Mouse (Mus musculus) CH12F3 (cell line): ENCODE data around the gene Zfp704.

Source experiments
- in situ Hi-C: fragments of 300-500 bp; cut with MboI; formaldehyde crosslinking; loops from 2 replicates; pipeline ENCODE4 v1.14.3; 2020; ENCODE audit warnings: low sequenced_read_pairs

The Zfp704 gene

DNA sequence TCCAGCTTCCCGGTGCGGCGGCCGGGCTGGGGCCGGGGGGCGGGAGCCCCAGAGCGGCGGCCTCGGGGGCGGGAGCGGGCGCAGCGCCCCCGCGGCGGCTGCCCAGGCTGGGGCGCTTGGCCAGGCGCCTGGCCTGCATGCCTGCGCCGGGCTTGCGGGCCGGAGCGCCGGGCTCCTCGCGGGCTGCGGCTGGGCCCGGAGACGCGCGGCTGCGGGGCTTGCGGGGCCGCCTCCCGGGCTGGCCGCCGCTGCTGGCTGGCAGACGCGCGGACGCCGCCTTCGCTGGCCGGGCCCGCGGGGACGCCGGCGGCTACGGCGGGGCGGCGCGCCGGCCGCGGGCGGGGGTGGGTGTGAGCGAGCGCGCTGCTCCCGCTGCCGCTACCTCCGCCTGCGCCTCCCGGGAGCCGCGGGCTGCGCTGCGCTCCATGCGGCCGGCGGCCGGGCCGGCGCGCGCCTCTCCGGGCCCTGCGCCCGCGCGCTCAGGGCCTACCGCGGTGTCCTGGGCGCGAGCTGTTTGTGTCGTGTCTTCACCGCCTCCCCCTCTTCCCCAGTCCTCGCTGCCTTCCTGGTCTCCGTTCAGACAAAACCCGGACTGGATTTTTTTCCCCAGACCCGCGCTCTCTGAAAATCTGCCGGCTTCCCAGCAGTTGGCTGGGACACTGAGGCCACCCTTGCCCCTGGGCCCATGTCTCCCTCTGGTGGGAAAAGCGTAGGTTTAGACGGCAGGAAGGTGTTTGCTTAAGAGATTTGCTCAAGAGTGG lies at the start of gene Zfp704:
TSS of gene Zfp704 (minus strand) at position 505 of the 761 bp plus-strand sequence.
- in situ Hi-C loops = no loop called here

DNA sequence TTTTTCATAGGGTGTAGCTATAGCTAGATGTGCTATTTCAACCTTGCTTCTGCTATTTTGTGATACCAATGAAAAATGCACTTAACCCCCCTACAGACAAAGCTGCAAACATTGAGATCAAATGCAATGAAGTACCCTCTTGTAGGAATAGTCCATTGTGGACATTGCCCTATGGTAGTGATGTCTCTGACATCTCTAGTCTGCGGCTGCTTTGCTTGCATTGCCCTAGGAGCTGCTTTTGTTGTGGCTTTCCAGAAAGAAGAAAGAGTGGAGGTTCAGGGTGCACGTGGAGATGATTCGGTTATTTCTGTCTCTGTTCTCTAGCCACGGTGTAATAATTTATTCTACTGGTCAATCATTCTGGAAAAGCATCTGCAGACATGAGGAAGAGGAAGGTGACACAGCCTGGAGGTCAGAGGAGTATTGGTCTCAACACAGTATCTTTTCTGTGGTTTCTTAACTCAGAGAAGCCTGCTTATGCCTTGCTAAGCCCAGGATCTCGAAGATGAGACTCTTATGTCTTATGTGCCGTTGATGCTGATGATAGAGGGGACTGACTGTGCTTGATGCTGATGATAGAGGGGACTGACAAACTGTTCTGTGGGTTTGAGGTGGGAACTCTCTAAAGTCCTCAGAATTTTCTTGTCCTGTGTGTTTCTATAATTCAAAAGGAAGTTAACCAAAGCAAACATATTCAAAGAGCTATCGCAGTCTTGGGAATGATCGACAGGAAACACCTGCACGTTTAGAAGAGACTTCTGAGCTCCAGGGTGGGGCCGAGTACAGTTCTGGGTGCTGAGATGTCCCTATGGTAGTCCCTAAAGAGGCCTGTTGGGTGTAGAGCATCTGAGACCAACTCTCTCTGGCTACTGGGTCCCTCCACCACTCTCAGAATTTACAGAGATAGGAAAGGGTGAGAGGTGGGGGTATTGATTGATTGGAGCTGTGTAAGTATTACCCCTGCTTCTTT lies 23.4 kb upstream of the Zfp704 start:
- in situ Hi-C loops = no loop called here

DNA sequence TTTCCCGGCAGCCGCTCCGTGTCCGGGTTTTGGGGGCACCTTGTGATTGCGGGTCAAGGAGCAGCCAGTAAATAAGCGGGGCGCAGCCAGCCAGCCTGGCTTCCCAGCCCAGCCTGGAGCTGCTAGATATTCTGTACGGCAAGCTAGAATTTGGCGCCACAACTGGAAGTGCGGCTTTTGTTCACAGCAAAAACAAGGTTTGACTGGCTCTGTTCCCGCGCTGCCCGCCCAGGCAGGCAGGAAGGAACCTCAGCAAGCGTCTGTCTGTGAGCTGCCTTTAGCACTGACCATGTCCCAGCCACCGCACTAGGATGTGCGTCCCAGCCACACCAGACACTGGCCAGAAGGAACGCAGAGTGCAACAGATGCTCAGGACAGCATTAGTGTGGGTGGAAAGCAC lies 20.1 kb upstream of the Zfp704 start:
- in situ Hi-C loops = no loop called here

DNA sequence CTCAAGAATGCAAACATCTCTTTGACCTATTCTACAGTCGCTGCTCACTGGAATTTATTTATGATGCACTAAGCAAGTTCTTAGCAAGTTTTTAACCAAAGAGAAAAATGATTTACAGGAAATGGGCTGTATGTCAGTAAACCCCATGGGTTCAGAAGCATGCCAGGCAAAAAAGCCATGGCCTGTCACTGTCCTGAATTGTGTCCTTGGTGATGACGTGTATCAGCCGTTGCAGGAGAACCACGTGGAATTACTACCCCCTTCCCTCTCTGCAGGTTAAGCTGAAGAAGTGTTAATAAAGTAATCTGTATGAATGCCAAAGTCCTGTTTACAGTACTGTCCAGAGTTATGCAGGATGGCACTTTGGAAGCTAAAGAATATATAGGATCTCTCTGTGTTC lies 18.2 kb upstream of the Zfp704 start:
- in situ Hi-C loops = no loop called here

DNA sequence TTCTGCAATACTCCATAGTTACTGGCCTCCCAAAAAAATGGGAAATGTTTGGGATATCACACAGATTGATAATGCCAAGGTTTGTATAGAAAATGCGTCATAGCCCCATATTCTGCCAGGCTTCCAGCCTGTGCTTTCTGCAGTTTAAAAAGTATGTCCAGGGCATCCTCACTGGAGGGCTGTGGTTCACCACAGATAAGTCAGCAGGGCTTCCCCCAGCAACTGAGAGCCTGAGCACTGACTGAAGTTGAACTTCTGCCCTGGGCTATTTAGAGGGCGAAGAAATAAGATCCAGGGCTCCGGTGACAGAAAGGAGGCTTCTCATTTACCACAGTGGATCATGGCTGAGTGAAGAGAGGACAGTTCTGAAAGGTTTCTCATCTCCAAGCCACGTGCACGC lies 16.3 kb upstream of the Zfp704 start:
- in situ Hi-C loops = no loop called here

DNA sequence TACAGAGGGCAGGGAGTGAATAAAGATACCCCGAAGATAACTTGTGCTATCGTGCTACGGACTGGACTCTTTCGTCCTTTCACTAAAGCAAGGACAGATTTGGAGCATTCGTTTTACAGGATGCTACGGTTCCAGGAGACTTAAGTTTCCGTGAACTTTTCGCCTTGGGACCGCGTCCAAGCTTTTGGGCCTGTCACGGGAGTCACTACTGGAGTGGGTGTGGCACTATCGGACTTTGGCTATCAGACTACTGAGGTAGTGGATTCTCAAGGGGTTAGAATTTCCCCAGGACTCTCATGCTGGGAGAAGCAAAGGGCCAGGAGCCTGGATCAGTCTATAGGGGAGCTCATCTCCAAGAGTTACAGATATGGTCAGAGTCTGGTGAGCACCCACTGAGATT lies 10.7 kb upstream of the Zfp704 start:
- in situ Hi-C loops = no loop called here

DNA sequence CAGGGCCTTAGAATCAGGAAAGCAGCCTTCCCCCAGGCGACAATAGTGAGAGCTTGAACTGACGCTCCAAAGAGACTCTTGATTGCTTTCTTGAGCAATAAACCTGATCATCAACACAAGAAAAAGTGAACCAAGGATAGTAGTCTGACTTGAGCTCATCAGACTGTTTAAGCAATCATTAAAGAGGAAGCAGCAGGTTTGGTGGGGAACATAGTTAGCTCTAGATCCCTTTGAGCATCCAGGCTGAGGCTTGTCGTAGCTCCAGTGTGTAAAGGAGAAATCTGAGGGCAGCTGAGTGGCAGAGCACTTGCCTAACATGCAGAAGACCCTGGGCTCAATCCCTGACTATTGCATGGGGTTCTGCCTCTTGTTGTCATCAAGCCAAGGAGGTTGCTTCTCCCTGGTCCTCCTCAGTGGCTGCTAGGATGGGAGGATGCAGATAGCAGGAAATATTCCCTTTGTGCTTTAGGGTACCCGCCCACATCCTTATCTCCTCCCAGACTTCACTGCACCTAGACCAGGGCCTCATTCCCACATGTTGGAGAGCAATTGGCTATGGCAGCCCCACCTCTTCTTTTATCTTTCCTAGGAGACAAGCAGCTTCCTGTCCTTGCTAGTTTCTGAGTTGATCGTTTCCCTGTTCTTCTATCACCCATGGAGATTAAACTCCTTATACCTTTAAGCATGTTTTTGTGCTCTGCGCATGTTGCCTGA lies 9.8 kb upstream of the Zfp704 start:
- in situ Hi-C loops = no loop called here

DNA sequence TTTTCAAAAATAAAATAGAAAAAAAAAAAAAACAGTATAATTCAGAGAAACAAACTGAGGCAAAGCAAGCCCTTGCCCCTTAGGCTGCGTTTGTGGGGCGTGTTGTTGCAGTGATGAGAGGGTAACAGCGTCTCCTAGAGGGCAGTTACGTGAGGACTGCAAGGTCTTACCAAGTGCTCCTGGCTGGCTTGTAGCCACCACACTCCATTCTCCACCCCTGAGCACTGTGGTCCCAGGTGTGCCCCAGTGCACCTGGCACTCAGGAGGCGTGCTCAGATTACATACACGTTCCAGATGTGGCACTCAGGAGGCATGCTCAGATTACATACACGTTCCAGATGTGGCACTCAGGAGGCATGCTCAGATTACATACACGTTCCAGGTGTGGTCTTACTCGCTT lies 7.2 kb upstream of the Zfp704 start:
- in situ Hi-C loops = no loop called here

DNA sequence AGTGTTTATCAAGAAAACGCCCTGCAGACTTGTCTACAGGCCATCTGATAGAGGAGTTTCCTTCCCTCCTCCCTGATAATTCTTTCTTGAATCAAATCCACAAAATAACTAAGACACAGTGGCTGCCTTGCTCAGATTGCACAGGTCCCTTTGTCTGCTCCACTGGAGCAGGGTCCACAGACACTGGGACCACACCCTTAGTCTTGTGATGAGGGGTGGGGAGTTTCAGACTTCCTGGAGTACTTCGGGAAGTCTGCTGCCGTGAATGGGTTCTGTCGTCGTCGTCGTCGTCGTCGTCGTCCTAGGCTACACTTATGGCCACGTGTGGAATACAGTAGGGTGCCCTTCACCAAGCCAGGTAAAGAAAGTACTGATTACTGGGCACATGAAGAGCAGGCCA lies 4.8 kb upstream of the Zfp704 start:
- in situ Hi-C loops = no loop called here

DNA sequence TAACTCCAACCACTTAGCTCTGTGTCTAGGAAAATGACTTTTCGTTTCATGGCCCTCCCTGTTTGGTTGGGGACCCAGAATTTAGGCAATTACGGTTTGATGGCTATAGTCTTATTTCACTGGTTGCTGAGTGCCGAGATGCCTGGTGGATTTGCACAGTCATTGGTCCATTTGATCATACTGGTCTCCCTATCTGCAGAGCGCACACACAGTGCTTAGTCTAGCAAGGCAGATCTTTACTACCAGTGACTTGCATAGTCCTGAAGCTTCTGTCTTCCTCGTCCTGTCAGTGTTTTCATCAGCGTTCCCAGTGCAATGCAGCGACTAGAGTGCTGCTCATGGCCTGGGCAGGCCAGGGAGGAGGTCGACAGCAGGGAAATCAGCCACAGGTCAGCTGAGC lies 4.1 kb upstream of the Zfp704 start:
- in situ Hi-C loops = no loop called here

DNA sequence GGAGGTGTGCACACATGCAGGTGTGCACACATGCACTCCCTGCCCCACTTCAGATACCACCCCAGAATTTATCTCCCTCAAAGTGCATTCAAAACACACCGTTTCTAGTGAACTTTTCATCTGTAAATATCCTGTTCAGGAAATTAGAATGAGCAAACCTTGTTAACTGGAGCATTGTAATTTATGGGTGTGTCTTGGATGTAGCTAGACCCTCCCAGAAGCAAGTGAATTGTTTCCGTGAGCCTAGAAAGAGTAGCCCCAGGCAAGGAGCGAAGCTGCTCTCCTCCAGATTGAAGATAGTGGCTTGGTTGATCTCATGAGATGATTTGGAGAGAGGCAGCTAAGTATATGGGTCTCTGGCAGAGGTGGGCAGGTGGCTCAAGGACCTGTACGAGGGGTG lies 1.3 kb upstream of the Zfp704 start:
- in situ Hi-C loops = no loop called here

DNA sequence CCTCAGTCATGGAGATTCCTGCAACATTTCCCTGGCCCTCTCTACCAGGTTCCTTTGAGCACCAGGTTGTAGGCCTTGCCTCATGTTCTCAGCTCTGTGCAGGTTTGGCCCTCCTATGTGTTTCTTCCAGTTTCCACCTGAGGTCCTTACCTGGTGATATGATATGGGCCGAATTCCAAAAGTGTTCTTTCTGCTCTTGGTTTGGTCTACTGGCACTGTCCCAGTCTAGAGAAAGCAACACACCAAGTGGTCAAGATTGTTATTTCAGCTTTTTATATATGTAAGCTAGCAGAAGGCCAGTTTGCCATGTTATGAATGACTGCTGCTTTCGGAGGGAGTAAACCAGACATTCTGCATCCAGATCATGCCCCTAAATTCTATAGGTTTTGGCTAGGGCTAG lies 541 bp upstream of the Zfp704 start:
- in situ Hi-C loops = no loop called here

DNA sequence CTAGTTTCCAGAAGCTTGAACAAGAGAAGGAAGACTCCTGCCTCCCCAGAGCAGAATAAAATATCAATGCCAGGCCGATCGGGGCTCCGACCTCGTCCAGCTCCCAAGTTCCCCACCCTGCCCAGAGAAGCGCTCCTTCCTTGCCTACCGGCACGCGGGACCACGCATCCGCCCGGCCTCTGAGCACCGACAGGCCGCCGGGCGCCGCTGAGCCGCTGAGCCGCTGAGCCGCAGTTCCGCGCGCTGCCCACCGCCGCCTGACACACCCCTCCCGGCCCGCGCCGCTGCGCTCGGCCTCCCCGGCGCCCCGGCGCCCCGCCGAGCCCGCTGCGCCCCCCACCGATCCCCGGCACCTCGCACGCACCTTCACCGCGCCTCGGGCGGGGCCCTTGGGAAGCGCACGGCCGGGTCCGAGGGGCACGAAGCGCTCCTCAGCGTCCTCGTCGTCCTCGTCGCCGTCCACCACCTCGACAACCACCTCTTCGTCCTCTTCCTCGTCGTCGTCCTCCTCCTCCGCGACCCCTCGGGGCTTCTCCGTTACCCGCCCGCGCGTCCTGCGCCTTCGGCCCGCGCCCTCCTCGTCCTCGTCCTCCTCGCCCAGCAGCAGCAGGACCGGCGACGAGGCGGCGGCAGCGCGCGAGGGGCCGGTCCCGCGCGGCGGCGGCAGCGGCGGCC lies 842 bp downstream of the Zfp704 start:
- in situ Hi-C loops = no loop called here

DNA sequence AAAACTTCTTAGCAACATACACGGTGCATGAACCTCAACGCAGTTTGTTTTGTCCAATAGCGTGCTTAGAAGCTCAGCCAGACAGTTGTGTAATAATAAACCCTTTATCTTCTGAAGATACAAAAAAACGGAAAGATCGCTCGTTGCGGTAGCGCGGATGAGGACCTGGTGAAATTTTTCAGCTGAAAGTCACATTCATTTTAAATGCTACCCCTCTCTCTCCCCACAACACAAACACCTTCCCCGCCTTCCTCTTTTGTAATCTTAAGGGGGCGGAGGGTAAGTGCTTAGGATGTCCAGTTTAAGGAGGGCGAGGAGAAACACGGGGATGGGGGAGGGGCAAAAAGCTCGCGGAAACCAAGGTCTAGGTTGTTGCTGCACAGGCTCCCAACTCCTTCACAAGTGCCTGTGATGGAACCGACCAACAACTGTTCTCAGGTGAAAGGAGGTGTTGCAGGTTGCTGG lies 1.4 kb downstream of the Zfp704 start:
- in situ Hi-C loops = no loop called here

DNA sequence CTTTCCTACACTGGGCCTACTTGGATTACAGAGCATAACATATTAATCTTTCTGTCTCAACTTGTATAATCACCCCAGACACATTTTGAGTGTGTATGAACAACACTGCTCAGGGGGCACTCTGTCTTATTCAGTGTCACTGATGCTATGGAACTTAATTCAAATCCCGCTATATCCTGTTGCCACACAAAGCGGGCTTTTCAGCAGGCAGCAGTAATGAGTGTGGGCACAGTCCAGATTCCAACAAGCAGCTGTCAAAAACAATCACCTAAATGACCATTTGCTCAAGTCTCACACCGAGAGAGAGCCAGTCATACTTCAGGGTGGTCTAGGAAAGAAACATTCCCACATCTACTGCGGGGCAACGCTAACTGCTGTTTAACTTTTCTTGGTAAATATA lies 2.2 kb downstream of the Zfp704 start:
- in situ Hi-C loops = no loop called here

DNA sequence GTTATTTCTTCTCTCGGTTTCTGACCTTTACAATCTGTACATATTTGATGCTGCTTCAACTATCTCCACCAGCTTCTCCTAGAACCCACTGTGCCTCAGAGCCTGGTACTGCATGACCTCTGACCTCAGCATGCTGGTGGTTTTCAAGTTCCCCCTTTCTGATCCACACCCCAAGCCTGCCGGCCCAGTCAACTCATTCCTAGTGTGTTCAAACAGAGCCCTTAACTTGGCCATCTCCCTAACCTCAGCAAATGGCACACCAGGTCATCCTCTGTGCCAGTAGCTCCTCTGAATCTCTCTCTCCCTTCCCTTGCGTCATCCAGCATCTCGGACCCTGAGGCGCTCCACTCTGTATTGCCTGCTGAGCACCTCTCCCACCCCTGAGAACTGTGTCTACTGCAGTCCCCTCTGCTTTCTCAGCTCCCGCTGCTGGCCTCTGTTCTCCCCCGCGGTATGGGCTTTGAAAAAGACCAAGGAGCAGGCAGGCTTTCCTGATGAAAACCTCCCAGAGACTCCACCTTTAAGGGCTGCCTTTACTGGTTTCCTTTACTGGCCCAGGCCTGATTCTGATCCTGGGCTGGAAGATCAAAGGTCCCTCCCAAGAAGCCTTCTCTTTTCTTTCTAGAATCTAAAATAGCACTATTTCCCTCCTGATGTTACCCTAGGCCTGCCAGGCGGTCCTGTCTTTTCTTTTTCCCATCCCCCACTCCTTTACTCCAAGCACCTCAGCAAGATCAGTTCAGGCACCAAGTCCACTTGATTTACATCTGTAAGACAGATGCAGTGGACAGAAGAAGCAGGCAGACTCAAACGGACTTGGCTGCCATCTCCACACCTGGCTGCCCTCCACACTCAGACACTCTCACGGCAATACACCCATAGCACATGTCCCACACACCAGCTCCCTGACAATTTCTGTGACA lies 3.8 kb downstream of the Zfp704 start:
- in situ Hi-C loops = no loop called here

DNA sequence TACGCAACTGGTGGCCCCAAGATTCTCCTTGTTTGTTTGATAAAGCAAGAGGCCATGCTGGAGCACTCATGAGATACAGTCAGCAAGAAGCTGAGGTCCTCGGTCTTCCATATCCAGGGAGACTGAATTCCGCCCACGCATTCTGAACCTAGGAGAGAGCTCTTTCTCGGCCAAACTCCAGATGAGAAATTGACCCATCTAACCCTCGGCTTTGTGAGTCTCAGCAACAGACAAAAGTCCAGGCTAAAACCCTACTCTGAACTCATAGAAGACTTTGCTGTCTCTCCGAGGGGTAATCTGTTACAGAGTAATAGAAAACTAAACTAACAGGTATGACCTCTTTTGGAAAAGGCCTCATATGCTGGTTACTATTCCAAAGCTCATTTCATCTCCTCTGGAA lies 4.9 kb downstream of the Zfp704 start:
- in situ Hi-C loops = no loop called here

DNA sequence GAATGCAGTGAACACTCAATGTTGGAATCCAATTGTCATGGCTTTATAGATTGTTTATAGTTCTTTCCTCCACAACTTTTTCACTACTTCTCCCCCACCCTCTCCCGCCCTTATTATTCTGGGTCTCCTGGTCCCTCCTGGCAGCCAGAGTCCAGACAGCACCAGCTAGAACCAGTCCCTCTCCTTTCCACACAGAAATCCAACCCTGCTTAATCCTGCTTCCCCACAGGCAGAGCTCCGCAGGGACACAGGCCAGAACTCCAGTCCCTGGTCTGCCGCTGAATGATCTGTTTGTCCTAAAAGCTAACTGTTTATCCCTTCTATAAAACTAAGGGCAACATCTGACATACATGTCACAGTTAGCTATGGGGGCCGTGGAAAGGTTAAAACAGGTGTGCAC lies 6.0 kb downstream of the Zfp704 start:
- in situ Hi-C loops = no loop called here

DNA sequence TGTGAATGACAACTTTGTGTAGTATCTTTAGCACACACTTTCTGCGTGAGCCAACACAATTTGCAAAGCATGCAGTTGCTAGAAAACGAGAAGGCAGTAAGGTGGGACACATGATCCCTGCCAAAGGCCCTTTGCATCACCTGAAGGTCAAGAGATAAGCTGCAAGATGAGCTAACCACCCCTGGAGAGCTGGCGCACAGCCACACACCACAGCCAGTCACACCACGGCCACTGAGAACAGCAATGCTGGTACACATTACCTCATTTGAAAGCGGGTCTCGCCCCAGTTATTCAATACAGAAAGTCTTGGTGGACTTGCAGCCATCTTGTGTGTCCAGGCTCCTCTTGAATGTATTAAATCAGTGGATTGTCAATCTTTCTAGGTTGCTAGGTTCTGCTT lies 9.3 kb downstream of the Zfp704 start:
- in situ Hi-C loops = no loop called here
